Mouse (Mus musculus): Measurements from ENCODE around the gene Micall1. TPM values are rescaled to one million over a fixed set of nuclear protein-coding genes. Genes with fewer than 3 reads are reported as not detected.

The Micall1 gene
- polyA plus RNA-seq, 1 experiment from 2014 or later: 24.3 TPM

DNA sequence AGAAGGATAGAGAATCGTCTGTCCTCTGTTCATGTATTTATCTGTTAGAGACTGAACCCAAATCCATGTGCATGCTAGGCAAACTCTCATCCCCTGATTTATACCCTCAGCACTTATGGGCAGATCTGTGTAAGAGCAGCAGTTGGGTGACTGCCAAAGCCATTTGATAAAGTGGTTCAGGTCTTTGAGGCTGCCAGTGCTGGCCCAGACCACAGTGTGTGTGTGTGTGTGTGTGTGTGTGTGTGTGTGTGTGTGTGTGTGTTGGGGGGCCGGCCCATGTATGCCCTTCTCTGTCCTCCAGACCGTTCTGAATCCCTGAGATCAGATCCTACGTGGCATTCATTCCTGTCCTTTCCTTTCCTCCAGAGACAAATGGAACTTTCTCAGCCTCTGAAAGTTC, 3.1 kb downstream of the Micall1 start:
- ATAC-seq (ENCODE audit: insufficient number of reproducible peaks, low FRiP score): peak; percentile 49
- H3K27me3 ChIP-seq (replicated peaks): no peaks in the 10 kb centered on the region
- H3K4me2 ChIP-seq: peak overlapping the region; percentile 86
- WGBS: 30% methylated on average over 4 of the region's 4 CpGs
- H3K9ac ChIP-seq: peak overlapping the region; percentile 65
- H3K4me3 ChIP-seq: peak overlapping the region; percentile 25
- H3K36me3 ChIP-seq: peaks cover 43% of the 10 kb centered on the region
- peak overlapping the region; percentile 89 for H3K27ac ChIP-seq (ENCODE audit: poor library complexity, severe bottlenecking)
- no peaks in the 10 kb centered on the region for H3K9me3 ChIP-seq (replicated peaks)
- H3K4me1 ChIP-seq (replicated peaks): peaks cover 49% of the 10 kb centered on the region

DNA sequence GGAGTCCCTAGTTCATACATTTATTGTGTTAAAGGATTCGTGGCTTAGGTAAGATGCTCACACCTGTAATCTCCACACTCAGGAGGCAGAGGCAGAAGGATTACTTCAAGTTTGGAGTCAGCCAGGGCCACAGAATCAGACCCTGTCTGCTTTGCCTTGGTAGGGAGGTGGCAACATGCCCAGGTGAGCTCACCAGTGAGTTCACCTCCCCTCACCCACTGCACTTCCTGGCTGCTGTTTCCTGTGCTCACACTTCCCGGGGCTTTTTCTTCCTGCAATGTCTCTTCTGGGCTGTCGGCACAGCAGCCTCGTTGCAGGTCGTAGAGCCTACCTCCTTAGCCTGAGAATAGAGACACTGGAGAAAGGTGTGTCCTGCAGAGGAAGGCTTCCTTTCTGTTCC, 6.6 kb downstream of the Micall1 start:
- no peak overlapping the region for H3K4me2 ChIP-seq
- H3K4me3 ChIP-seq: no peak overlapping the region
- H3K27ac ChIP-seq (ENCODE audit: poor library complexity, severe bottlenecking): no peak overlapping the region
- no peak for ATAC-seq (ENCODE audit: insufficient number of reproducible peaks, low FRiP score)
- H3K9me3 ChIP-seq (replicated peaks): no peaks in the 10 kb centered on the region
- H3K36me3 ChIP-seq: peaks cover 78% of the 10 kb centered on the region
- H3K9ac ChIP-seq: no peak overlapping the region
- WGBS: 47% methylated on average over 5 of the region's 5 CpGs
- H3K4me1 ChIP-seq (replicated peaks): peaks cover 38% of the 10 kb centered on the region
- no peaks in the 10 kb centered on the region for H3K27me3 ChIP-seq (replicated peaks)

DNA sequence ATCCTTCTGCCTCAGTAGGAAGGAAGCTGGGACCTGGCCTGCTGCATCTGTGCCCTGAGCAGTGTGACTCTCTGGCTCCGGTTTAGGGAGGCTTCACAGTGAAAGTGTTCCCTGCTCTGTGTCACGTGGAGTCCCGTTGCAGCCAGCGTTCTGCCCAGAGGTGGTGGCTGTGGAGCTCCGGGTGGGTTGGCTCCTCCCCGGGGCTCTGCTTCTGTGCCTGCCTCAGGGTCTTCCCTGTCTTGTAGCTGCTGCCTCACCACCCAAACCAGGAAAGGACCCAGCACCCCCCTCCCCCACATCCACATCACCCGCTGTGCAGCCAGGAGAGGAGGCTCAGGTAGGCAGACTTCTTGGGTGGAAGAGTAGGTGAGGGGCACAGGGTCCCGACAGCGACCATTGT, 10.8 kb downstream of the Micall1 start:
- H3K4me3 ChIP-seq: no peak overlapping the region
- H3K9ac ChIP-seq: no peak overlapping the region
- no peak overlapping the region for H3K27ac ChIP-seq (ENCODE audit: poor library complexity, severe bottlenecking)
- 77% methylated on average over 9 of the region's 9 CpGs for WGBS
- no peaks in the 10 kb centered on the region for H3K27me3 ChIP-seq (replicated peaks)
- H3K9me3 ChIP-seq (replicated peaks): no peaks in the 10 kb centered on the region
- H3K4me1 ChIP-seq (replicated peaks): peaks cover 28% of the 10 kb centered on the region
- H3K36me3 ChIP-seq: peaks cover 100% of the 10 kb centered on the region
- no peak overlapping the region for H3K4me2 ChIP-seq
- ATAC-seq (ENCODE audit: insufficient number of reproducible peaks, low FRiP score): no peak

DNA sequence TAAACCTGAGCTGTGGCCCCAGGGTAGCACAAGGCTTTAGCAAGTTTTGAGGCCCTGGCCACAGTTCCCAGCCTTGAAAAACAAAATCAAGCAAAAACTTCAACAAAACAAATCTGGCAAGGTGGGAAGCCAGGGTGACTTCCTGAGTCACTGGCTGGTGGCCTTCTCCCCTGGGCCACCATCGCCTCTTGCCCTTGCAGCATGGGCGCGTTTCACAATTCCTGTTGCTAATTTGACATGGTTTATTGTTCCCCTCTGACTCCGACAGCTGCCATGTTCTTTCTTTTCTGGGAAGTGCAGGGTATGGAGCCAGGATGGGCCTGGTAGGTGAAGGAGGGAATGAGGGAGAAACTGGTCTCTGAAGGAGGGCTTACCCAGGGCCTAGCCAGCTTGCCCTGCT, 13.4 kb downstream of the Micall1 start:
- H3K27ac ChIP-seq (ENCODE audit: poor library complexity, severe bottlenecking): no peak overlapping the region
- H3K36me3 ChIP-seq: peaks cover 100% of the 10 kb centered on the region
- WGBS: 83% methylated on average over 4 of the region's 4 CpGs

DNA sequence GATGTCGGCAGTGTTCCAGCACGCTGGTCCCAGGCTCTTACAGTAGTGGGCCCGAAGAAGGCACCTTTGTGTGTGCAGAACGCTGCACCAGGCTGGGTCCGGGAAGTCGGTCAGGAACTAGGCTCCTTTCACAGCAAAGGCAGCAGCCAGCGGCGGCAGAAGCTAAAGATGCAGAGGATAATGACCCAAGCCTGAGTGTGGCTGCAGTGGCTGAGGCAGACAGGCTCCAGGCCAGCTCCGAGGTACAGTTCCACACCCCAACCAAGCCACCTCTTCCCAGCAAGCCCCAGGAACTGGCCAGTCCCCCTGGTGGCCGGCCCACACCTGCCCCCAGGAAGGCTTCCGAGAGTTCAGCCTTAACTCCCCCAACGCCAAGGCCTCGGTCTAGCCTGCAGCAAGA, 13.8 kb downstream of the Micall1 start:
- Histone ChIP-seq H3K36me3 (peaks cover 100% of the 10 kb centered on the region), H3K4me2 (no peak overlapping the region), H3K4me1 (replicated peaks) (peaks cover 20% of the 10 kb centered on the region), H3K4me3 (no peak overlapping the region), H3K9ac (no peak overlapping the region), H3K9me3 (replicated peaks) (peaks cover 3% of the 10 kb centered on the region; the same call in 1 of the 2 replicates), H3K27ac (ENCODE audit: poor library complexity, severe bottlenecking) (no peak overlapping the region), H3K27me3 (replicated peaks) (no peaks in the 10 kb centered on the region)
- WGBS: 83% methylated on average over 13 of the region's 13 CpGs
- no peak for ATAC-seq (ENCODE audit: insufficient number of reproducible peaks, low FRiP score)

More for the DNA sequence above, 13.4 kb downstream of the Micall1 start:
- Histone ChIP-seq H3K9ac (no peak overlapping the region), H3K4me1 (replicated peaks) (peaks cover 20% of the 10 kb centered on the region), H3K4me3 (no peak overlapping the region), H3K9me3 (replicated peaks) (no peaks in the 10 kb centered on the region), H3K4me2 (no peak overlapping the region), H3K27me3 (replicated peaks) (no peaks in the 10 kb centered on the region)
- no peak for ATAC-seq (ENCODE audit: insufficient number of reproducible peaks, low FRiP score)

DNA sequence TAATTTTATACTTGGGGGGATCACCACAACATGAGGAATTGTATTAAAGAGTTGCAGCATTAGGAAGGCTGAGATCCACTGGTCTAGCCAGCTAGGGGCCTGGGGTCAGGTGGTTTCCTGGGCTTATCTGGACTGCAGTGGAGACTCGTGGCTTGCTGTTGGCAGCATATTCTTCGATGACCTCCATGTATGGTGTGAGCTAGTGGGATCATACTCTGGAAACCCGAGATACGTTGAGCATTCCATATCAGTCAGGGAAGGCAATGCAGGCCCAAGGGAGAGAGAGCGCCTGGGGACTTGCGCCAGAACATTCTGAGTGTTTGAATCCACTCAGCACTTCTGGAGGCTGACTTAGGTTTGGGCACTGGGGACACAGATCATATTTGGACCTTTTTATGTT, 15.1 kb downstream of the Micall1 start:
- Histone ChIP-seq H3K4me1 (replicated peaks) (peaks cover 20% of the 10 kb centered on the region), H3K4me3 (no peak overlapping the region), H3K4me2 (no peak overlapping the region), H3K9me3 (replicated peaks) (peaks cover 10% of the 10 kb centered on the region), H3K9ac (peak overlapping the region; percentile 28; the same call in 1 of the 2 replicates), H3K27me3 (replicated peaks) (no peaks in the 10 kb centered on the region), H3K27ac (ENCODE audit: poor library complexity, severe bottlenecking) (peak overlapping the region; percentile 83), H3K36me3 (peaks cover 100% of the 10 kb centered on the region)
- WGBS: 31% methylated on average over 6 of the region's 6 CpGs
- ATAC-seq (ENCODE audit: insufficient number of reproducible peaks, low FRiP score): no peak

DNA sequence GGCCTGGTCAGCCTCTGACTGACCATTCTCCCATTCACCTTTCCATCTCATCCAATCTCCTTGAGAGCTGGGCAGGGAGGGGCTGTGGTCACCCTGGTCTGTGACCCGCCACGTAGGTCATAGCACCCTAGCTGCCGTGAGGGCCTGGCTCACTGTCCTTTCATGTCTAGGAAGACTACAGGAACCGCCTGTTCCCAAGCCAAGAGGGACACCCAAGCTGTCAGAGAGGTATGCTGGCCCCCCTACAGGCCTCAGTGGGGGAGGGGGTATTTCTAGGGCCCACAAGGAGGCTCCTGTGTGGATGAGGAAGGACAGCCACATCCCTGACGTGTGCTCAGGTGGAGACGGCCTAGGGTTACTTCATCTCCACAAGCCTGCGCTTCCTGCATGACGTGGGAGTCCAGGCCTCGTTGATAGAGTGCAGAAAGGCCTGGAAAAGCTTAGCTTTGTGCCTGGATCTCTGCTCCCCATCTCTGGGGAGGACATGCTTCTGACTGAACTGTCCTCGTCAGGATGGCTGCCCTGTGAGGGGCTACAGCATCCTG, 15.7 kb downstream of the Micall1 start:
- Histone ChIP-seq H3K4me3 (no peak overlapping the region), H3K4me2 (no peak overlapping the region), H3K27me3 (replicated peaks) (no peaks in the 10 kb centered on the region), H3K9ac (peak overlapping the region; percentile 28; the same call in 1 of the 2 replicates), H3K36me3 (peaks cover 98% of the 10 kb centered on the region), H3K9me3 (replicated peaks) (peaks cover 10% of the 10 kb centered on the region), H3K4me1 (replicated peaks) (peaks cover 20% of the 10 kb centered on the region), H3K27ac (ENCODE audit: poor library complexity, severe bottlenecking) (peak overlapping the region; percentile 83)
- WGBS: 75% methylated on average over 10 of the region's 10 CpGs
- no peak for ATAC-seq (ENCODE audit: insufficient number of reproducible peaks, low FRiP score)

DNA sequence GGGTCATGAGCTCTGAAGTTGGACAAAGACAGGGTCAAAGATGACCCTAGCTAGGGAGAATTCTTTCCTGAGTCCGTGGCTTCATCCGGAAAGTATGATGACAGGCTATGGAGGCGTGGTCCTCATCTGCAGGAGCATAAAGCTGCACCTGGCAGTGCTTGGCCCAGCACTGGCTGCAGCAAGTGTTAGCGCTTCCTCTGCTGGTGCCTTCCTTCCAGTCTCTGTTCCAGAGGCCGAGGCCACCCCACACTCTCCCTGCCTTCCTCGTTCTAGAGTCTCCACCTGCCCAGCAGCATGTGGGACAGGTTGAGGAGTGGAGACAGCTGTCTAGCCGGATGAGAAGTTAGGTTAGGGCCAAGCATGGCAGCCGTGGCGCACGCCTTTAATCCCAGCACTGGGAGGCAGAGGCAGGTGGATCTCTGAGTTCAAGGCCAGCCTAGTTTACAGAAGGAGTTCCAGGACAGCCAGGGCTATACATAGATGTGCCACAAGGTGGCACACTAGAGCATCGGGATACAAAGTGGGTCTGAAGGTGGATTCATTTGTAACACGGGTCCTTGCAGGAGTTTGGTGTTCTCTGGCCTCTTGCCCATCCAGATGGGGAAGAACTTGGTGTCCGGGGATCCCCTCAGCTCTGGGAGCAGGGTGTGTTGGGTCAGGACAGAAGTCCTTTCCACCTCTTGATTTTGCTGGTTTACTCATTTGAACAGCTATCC, 17.7 kb downstream of the Micall1 start:
- Histone ChIP-seq H3K27me3 (replicated peaks) (no peaks in the 10 kb centered on the region), H3K4me2 (no peak overlapping the region), H3K36me3 (peaks cover 98% of the 10 kb centered on the region), H3K9ac (no peak overlapping the region), H3K4me1 (replicated peaks) (peaks cover 27% of the 10 kb centered on the region), H3K27ac (ENCODE audit: poor library complexity, severe bottlenecking) (no peak overlapping the region), H3K9me3 (replicated peaks) (peaks cover 10% of the 10 kb centered on the region), H3K4me3 (no peak overlapping the region)
- no peak for ATAC-seq (ENCODE audit: insufficient number of reproducible peaks, low FRiP score)
- 75% methylated on average over 13 of the region's 13 CpGs for WGBS

DNA sequence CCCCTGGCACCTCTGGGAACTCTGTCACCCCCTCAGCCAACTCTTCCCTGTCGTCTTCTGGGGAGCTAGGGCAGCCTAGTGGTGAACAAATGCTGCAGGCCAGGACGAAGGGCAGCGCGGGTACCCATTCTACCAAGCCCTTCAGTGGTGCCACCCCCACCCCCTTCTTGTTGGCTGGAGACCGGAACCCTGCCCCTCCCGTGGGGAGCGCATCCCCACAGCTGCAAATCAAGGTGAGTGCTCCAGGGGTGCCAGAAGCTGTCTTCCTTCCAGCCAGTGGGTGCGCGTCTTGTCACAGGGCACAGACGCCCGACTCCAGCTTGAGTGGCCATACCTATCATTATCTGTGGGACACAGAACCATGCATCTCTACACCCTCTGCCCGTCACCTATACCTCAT, 18.4 kb downstream of the Micall1 start:
- 89% methylated on average over 12 of the region's 12 CpGs for WGBS
- H3K9me3 ChIP-seq (replicated peaks): peaks cover 10% of the 10 kb centered on the region

DNA sequence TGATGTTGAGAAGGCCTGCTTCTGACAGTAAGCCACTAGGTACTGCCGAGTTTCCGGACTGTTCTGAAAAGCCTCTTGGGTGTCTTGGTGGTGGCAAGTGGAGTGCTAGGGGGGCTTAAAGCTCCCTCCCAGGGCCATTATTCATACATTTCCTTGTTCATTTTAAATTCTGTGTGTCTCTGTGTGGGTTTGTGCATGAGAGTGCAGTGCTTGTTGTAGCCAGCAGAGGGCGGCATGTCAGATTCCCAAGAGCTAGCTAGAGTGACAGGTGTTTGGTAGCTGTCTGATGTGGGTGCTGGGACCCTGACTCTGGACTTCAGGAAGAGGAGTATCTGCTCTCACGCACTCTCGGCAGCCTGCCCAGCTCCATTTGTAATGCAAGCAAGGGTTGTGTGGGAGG, 19.5 kb downstream of the Micall1 start:
- no peak for ATAC-seq (ENCODE audit: insufficient number of reproducible peaks, low FRiP score)
- Histone ChIP-seq H3K4me2 (no peak overlapping the region), H3K4me3 (no peak overlapping the region), H3K9me3 (replicated peaks) (peaks cover 10% of the 10 kb centered on the region), H3K4me1 (replicated peaks) (peaks cover 21% of the 10 kb centered on the region), H3K27ac (ENCODE audit: poor library complexity, severe bottlenecking) (no peak overlapping the region), H3K36me3 (peaks cover 98% of the 10 kb centered on the region), H3K27me3 (replicated peaks) (no peaks in the 10 kb centered on the region), H3K9ac (no peak overlapping the region)
- WGBS: 90% methylated on average over 5 of the region's 5 CpGs

More for the DNA sequence above, 18.4 kb downstream of the Micall1 start:
- no peak for ATAC-seq (ENCODE audit: insufficient number of reproducible peaks, low FRiP score)
- Histone ChIP-seq H3K27ac (ENCODE audit: poor library complexity, severe bottlenecking) (no peak overlapping the region), H3K4me1 (replicated peaks) (peaks cover 27% of the 10 kb centered on the region), H3K36me3 (peaks cover 98% of the 10 kb centered on the region), H3K4me3 (no peak overlapping the region), H3K9ac (no peak overlapping the region), H3K4me2 (no peak overlapping the region), H3K27me3 (replicated peaks) (no peaks in the 10 kb centered on the region)

DNA sequence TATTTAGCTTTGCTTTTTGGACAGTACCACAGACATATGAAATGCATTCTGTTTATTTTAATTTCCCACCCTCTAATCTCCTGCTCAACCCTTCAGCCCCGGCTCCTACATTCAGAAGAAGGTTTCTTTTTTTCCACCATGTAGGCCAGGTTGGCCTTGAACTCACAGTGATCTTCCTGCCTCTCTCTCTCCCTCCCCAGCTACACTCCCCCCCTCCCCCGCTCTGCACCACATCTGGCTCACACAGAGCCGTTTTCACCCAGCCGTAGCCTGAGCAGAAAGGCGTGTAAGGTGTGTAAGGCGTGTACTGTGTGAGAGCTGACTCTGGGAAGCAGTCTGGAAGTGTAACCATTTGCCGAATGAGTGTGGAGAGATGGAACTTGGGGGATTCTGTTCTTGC, 20.6 kb downstream of the Micall1 start:
- peaks cover 98% of the 10 kb centered on the region for H3K36me3 ChIP-seq

More for the DNA sequence above, 20.6 kb downstream of the Micall1 start:
- Histone ChIP-seq H3K27ac (ENCODE audit: poor library complexity, severe bottlenecking) (no peak overlapping the region), H3K9ac (no peak overlapping the region), H3K9me3 (replicated peaks) (peaks cover 10% of the 10 kb centered on the region), H3K4me2 (no peak overlapping the region), H3K27me3 (replicated peaks) (no peaks in the 10 kb centered on the region), H3K4me3 (no peak overlapping the region), H3K4me1 (replicated peaks) (peaks cover 11% of the 10 kb centered on the region)
- ATAC-seq (ENCODE audit: insufficient number of reproducible peaks, low FRiP score): no peak
- 74% methylated on average over 7 of the region's 7 CpGs for WGBS

Measured in heart, embryonic 12.5 days (tissue).